Mouse (Mus musculus) gastrocnemius, adult 2 months (tissue): ENCODE measurements at regions not wholly inside any gene's neighbourhood (a gene's known extent, or its start where the extent isn't known, plus 50 kb on each side); places are given as distances from the start of the nearest gene placed in this dataset.

Source experiments
- DNase-seq: peaks from one replicate; pipeline ENCODE4 v3.0.0; 2022
- H3K27ac ChIP-seq: fragments of 200-600 bp; 2 replicates; pipeline ENCODE4 v1.8.1; 2022; ENCODE audit warnings: mild to moderate bottlenecking
- H3K4me3 ChIP-seq: fragments of 200-600 bp; 2 replicates; pipeline ENCODE4 v1.8.1; 2022; ENCODE audit warnings: mild to moderate bottlenecking, moderate library complexity
- CTCF ChIP-seq: fragments of 200-600 bp; IDR thresholded peaks from 2 replicates; pipeline ENCODE4 v1.8.1; 2022; ENCODE audit warnings: antibody characterized with exemption, mild to moderate bottlenecking, moderate library complexity
- intact Hi-C: fragments of 180-260 bp; cut with DNase I; formaldehyde crosslinking; loops from one replicate; pipeline ENCODE4 v1.15.1; 2025

DNA sequence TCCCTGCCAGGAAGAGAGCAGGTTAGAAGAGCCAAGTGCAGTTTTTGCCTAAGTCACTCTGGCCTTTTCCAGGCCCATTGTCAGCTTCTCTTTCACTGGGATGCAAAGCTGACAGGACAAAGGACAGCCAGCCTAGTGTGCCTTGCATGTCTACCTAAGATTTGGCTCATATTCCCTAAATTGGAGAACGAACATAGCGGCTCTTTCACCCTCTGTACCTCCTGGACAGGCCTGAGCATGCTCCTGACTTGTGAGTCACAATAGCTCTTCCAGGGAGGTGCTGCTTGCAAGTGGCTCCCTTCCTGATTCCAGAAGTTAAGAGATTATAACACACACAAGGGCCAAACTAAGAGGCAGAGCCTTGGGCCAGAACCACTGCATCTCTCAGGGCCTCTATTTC is 97.1 kb downstream of the C1galt1 start:
- TF ChIP-seq CTCF: no peak
- intact Hi-C loops: no loop called here

GRCm38 (mm10) chr6:7943192-7943591 is 98.5 kb downstream of the C1galt1 start:
- no peak for TF ChIP-seq CTCF
- intact Hi-C loops: no loop called here
- Histone ChIP-seq H3K27ac (no peak overlapping the region), H3K4me3 (no peak overlapping the region)
- peak; percentile 29 for DNase-seq

More for the DNA sequence above, 97.1 kb downstream of the C1galt1 start:
- Histone ChIP-seq H3K27ac (no peak overlapping the region), H3K4me3 (no peak overlapping the region)
- no peak for DNase-seq

GRCm38 (mm10) chr6:7943656-7944055 is 99.0 kb downstream of the C1galt1 start:
- DNase-seq: no peak
- Histone ChIP-seq H3K27ac (no peak overlapping the region), H3K4me3 (no peak overlapping the region)
- no peak for TF ChIP-seq CTCF
- intact Hi-C loops: no loop called here
